Mouse (Mus musculus): ENCODE measurements at regions not wholly inside any gene's neighbourhood (a gene's known extent, or its start where the extent isn't known, plus 50 kb on each side); places are given as distances from the start of the nearest gene placed in this dataset.

DNA sequence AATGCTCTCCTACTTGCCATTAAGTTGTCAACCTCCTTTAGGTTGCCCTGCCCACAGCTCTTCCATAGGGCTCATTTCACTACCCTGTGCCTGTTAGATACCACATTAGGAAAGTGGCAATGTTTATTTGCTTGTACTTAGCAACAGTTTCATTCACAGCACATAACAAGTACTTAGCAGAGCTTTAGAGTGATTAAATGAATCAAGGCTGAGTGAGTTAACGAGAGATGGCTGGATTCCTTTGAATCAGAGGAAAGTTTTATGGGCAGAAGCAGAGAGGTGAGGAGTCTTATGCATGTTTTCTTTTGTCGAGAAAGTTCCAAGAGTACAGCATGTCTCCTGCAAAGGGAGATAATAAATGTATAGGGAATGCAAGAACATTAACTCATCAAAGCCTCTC is 60.5 kb downstream of the Ptgs2 start:
- H3K36me3 ChIP-seq (ENCODE audit: insufficient read depth, low read length) = no peaks in the 10 kb centered on the region
- H3K9me3 ChIP-seq (ENCODE audit: low read length) = no peaks in the 10 kb centered on the region
- no peak overlapping the region for H3K4me3 ChIP-seq (replicated peaks; ENCODE audit: low read length)
- H3K27me3 ChIP-seq (ENCODE audit: insufficient read depth, low read length) = no peaks in the 10 kb centered on the region
- TF ChIP-seq CTCF (conservative IDR thresholded peaks at IDR 0.05; ENCODE audit: low read length) = no peak
- no peak for TF ChIP-seq NANOG (IDR thresholded peaks at IDR 0.05; ENCODE audit: borderline replicate concordance, low read length)
- TF ChIP-seq POU5F1 (IDR thresholded peaks at IDR 0.05; ENCODE audit: borderline replicate concordance, low read length) = no peak
- H3K4me1 ChIP-seq (replicated peaks; ENCODE audit: low read depth, low read length) = peaks cover 7% of the 10 kb centered on the region

DNA sequence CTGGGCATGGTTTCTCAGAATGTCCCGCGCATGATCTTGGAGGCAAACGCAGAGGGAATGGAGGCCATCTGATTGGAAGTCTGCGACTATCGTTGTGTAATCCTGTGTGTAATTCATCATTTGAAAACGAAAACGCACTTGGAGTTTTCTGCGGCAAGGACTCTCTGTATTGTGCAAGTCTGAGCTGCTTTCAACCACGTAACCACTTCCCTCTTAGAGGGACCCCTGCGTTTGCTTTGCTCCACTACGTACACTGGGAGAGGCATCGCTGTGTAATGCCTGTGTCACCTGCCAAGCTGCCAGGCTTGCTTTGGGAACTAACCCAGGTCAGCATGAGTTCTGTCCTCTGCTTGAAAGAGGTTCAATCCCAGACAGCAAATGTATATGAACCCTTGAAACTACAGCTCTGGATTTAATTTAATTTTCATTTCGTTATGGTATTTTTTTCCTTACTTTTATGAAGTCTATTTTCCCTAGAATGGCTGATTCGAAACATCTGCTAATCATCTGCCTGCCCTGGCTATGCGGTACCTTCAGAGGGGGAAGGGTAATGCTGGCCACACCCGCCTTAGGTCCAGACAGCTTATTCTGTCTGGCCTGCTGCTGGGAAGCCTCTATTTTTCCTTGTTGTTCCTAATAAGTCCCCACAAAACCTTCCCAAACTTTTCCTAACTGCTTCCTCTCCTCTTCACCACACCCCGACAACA is 65.2 kb downstream of the Ptgs2 start:
- no peaks in the 10 kb centered on the region for H3K9me3 ChIP-seq (ENCODE audit: low read length)

DNA sequence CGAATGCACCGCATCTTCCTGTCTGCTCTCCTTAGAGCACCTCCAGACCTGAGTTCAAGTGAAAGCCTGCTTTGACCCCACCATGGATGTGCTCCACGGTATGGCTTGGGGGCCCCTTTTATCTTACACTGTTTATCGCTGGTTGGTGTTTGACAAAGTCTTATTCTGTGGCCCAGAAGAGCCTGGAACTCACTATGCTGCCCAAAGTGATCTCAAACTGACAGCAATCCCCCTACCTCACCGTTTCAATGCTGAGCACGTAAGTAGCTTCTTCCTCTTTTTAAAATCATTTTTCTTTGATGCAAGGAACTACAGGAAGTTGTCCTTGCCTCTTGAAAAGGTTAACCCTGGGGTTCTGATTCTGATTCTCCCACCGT is 65.8 kb downstream of the Ptgs2 start:
- TF ChIP-seq NANOG (IDR thresholded peaks at IDR 0.05; ENCODE audit: borderline replicate concordance, low read length) (no peak), POU5F1 (IDR thresholded peaks at IDR 0.05; ENCODE audit: borderline replicate concordance, low read length) (no peak), CTCF (conservative IDR thresholded peaks at IDR 0.05; ENCODE audit: low read length) (no peak)
- H3K36me3 ChIP-seq (ENCODE audit: insufficient read depth, low read length) = no peaks in the 10 kb centered on the region
- H3K4me3 ChIP-seq (replicated peaks; ENCODE audit: low read length) = no peak overlapping the region
- H3K9me3 ChIP-seq (ENCODE audit: low read length) = no peaks in the 10 kb centered on the region
- H3K4me1 ChIP-seq (replicated peaks; ENCODE audit: low read depth, low read length) = peaks cover 10% of the 10 kb centered on the region
- no peaks in the 10 kb centered on the region for H3K27me3 ChIP-seq (ENCODE audit: insufficient read depth, low read length)

More for the DNA sequence above, 65.2 kb downstream of the Ptgs2 start:
- Histone ChIP-seq H3K36me3 (ENCODE audit: insufficient read depth, low read length) (no peaks in the 10 kb centered on the region), H3K4me1 (replicated peaks; ENCODE audit: low read depth, low read length) (peaks cover 10% of the 10 kb centered on the region), H3K4me3 (replicated peaks; ENCODE audit: low read length) (no peak overlapping the region), H3K27me3 (ENCODE audit: insufficient read depth, low read length) (no peaks in the 10 kb centered on the region)
- no peak for TF ChIP-seq POU5F1 (IDR thresholded peaks at IDR 0.05; ENCODE audit: borderline replicate concordance, low read length)
- TF ChIP-seq NANOG (IDR thresholded peaks at IDR 0.05; ENCODE audit: borderline replicate concordance, low read length) = no peak
- TF ChIP-seq CTCF (conservative IDR thresholded peaks at IDR 0.05; ENCODE audit: low read length) = no peak

DNA sequence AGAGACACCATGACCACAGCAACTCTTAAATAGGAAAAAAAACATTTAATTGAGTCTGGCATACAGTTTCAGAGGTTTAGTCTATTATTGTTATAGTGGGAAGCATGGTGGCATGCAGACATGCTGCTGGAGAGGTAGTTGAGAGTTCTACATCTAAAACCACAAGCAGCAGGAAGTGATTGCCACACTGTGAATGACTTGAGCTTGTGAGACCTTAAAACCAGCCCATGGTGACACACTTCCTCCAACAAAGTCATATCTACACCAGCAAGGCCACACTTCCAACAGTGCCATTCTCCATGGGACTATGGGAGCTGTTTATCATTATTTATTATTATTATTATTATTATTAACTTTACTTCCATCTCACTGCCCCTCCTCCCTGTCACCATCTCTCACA is 67.3 kb downstream of the Ptgs2 start:
- H3K9me3 ChIP-seq (ENCODE audit: low read length) = no peaks in the 10 kb centered on the region
- no peak for TF ChIP-seq CTCF (conservative IDR thresholded peaks at IDR 0.05; ENCODE audit: low read length)
- no peak for TF ChIP-seq POU5F1 (IDR thresholded peaks at IDR 0.05; ENCODE audit: borderline replicate concordance, low read length)
- TF ChIP-seq NANOG (IDR thresholded peaks at IDR 0.05; ENCODE audit: borderline replicate concordance, low read length) = no peak

DNA sequence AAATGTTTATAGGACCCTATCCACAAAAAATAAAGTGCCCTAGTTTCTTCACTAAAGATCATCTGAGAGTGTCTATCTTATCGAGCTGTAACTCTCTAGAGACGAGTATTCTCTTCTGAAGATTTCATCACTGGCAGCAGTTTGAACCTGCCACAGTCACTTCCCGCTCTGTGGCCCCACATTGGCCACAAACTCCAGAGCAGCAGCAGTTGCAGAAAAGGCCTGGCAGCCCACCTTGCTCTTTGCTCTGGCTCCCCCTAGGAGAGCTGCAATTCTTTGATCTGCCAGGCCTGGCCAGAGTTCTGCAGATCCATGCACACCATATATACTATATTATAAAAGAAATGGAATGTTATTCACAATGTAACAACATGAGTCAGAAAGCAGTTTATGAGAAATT is 74.4 kb downstream of the Ptgs2 start:
- no peaks in the 10 kb centered on the region for H3K27me3 ChIP-seq (ENCODE audit: insufficient read depth, low read length)
- no peak overlapping the region for H3K4me3 ChIP-seq (replicated peaks; ENCODE audit: low read length)
- no peaks in the 10 kb centered on the region for H3K36me3 ChIP-seq (ENCODE audit: insufficient read depth, low read length)
- no peaks in the 10 kb centered on the region for H3K4me1 ChIP-seq (replicated peaks; ENCODE audit: low read depth, low read length)
- H3K9me3 ChIP-seq (ENCODE audit: low read length) = no peaks in the 10 kb centered on the region
- TF ChIP-seq CTCF (conservative IDR thresholded peaks at IDR 0.05; ENCODE audit: low read length) = no peak
- no peak for TF ChIP-seq NANOG (IDR thresholded peaks at IDR 0.05; ENCODE audit: borderline replicate concordance, low read length)
- no peak for TF ChIP-seq POU5F1 (IDR thresholded peaks at IDR 0.05; ENCODE audit: borderline replicate concordance, low read length)

More for the DNA sequence above, 67.3 kb downstream of the Ptgs2 start:
- H3K36me3 ChIP-seq (ENCODE audit: insufficient read depth, low read length) = no peaks in the 10 kb centered on the region
- peaks cover 10% of the 10 kb centered on the region for H3K4me1 ChIP-seq (replicated peaks; ENCODE audit: low read depth, low read length)
- no peak overlapping the region for H3K4me3 ChIP-seq (replicated peaks; ENCODE audit: low read length)
- no peaks in the 10 kb centered on the region for H3K27me3 ChIP-seq (ENCODE audit: insufficient read depth, low read length)

DNA sequence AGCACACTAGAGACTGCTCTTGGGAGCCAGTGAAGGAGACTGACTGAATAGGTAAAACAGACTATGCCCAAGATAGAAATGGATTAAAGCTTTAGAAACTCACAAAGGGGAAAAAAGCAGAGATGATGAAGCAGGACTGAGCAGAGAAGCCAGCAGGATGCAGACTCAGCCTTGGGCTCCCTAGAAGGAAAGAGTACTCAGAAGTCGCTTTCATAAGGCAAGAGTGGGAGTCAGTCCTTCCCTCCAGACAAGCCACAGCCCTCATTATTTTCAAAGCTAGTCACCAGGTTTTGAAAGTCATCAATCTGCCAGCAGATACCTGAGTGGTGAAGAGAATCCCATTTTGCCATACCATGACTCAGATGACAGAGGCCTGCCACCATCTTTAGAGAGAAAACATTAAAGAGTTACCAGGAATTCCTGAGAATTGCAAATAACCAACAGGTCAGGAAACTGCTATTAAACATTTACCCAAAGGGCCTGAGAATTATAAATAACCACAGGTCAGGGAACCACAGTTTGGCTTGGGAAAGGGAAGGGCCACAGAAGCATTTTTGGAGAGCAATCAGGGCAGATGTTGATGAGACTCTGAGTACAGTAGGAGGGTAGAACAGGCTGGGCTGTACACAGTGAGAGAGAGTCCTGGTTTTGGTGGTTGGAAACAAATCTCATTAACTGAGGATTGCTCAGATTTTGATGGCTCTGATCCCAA is 77.4 kb downstream of the Ptgs2 start:
- TF ChIP-seq CTCF (conservative IDR thresholded peaks at IDR 0.05; ENCODE audit: low read length) (no peak), NANOG (IDR thresholded peaks at IDR 0.05; ENCODE audit: borderline replicate concordance, low read length) (no peak), POU5F1 (IDR thresholded peaks at IDR 0.05; ENCODE audit: borderline replicate concordance, low read length) (no peak)
- Histone ChIP-seq H3K36me3 (ENCODE audit: insufficient read depth, low read length) (no peaks in the 10 kb centered on the region), H3K9me3 (ENCODE audit: low read length) (no peaks in the 10 kb centered on the region), H3K4me3 (replicated peaks; ENCODE audit: low read length) (no peak overlapping the region), H3K4me1 (replicated peaks; ENCODE audit: low read depth, low read length) (no peaks in the 10 kb centered on the region), H3K27me3 (ENCODE audit: insufficient read depth, low read length) (no peaks in the 10 kb centered on the region)

DNA sequence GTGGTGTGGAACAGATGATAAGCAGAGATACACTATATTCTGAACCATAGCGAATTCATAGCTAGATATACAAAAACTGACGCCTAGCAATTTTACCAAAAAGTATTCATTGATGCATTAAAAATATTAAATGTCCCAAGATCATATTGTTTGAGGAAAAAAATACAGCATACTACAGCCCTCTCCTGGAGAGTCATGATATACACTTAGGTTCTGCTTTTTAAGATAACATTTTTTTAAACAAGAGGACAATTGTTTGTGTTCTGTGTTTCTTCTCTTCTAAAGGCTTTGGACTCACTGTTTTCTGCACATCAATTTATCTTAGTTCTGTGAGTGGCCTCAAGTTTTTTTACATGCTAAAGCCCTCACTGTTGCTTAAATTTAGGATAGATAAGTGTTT is 102.2 kb downstream of the Ptgs2 start:
- H3K27me3 ChIP-seq (ENCODE audit: insufficient read depth, low read length) = no peaks in the 10 kb centered on the region
- H3K9me3 ChIP-seq (ENCODE audit: low read length) = no peaks in the 10 kb centered on the region
- no peaks in the 10 kb centered on the region for H3K36me3 ChIP-seq (ENCODE audit: insufficient read depth, low read length)
- no peak for TF ChIP-seq CTCF (conservative IDR thresholded peaks at IDR 0.05; ENCODE audit: low read length)
- no peak for TF ChIP-seq POU5F1 (IDR thresholded peaks at IDR 0.05; ENCODE audit: borderline replicate concordance, low read length)
- TF ChIP-seq NANOG (IDR thresholded peaks at IDR 0.05; ENCODE audit: borderline replicate concordance, low read length) = no peak
- H3K4me1 ChIP-seq (replicated peaks; ENCODE audit: low read depth, low read length) = no peaks in the 10 kb centered on the region
- no peak overlapping the region for H3K4me3 ChIP-seq (replicated peaks; ENCODE audit: low read length)

DNA sequence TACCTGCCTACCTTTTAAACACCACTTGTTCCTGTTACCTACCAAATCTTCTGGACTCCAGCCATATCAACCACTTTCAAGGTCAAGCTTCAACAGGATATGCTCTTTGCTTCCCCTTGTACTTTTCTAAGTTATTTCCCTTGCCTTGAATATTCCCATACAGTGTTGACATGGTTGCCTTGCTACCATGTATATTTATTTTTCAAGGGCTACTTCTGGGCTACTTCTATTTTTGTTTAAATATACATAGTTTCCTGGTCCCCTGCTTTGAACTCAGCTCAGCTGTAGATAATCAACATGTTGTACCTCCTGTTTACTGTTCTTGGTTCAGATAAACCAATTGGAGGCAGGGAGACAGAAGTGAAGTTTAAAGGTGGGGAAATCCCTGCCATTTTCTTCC is 106.8 kb upstream of the Pdc start:
- Histone ChIP-seq H3K36me3 (ENCODE audit: insufficient read depth, low read length) (no peaks in the 10 kb centered on the region), H3K4me3 (replicated peaks; ENCODE audit: low read length) (no peak overlapping the region), H3K9me3 (ENCODE audit: low read length) (no peaks in the 10 kb centered on the region), H3K27me3 (ENCODE audit: insufficient read depth, low read length) (no peaks in the 10 kb centered on the region), H3K4me1 (replicated peaks; ENCODE audit: low read depth, low read length) (no peaks in the 10 kb centered on the region)
- TF ChIP-seq POU5F1 (IDR thresholded peaks at IDR 0.05; ENCODE audit: borderline replicate concordance, low read length) (no peak), NANOG (IDR thresholded peaks at IDR 0.05; ENCODE audit: borderline replicate concordance, low read length) (no peak), CTCF (conservative IDR thresholded peaks at IDR 0.05; ENCODE audit: low read length) (no peak)

All from E14TG2a.4 (cell line).